21 mouse cellular contexts compared by ENCODE assay signal in the genomic region with DNA sequence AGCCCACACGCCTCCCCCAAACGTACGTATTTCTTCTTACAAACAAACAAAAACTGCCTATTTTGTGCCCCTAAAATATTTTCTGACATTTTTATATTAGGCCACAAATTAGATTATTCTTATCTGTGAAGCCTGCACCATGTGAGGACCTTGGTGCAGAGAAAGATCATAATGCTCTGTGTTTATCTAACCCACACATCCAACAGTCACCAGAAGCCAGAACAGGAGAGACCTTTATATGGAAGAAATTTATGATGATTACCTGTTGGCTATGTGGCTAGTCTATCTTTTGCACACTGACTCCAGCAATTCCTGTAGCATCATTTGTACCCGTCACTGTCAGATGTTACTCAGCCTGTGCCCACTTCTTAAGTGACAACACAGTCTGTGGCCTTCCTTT.
A peak's percentile ranks its signal among the peaks of the same experiment; 100 is the strongest.
DNase-seq lines count a peak whose midpoint lies in the region; ATAC-seq and TF ChIP-seq lines count a peak whose summit lies in the region.
"Had no signal": no experiment of that assay in that cellular context is flagged by ENCODE, and none has a peak within 500 bp of the region (broad histone marks: within the 10 kb centered on the region; RNA-seq: fewer than 3 reads in every experiment).

No protein-coding gene starts in this region.

- peak overlapping the region; percentile 4; the same call in 1 of the 2 replicates for H3K27ac ChIP-seq in left cerebral cortex, adult 2 months
- peak overlapping the region; percentile 28; the same call in 1 of the 2 replicates for H3K27ac ChIP-seq in liver, embryonic 14.5 days
- H3K27ac ChIP-seq: embryonic facial prominence, embryonic 13.5 days; forebrain, embryonic 10.5 days; gastrocnemius, adult 2 months; hindbrain, embryonic 15.5 days had no signal

- intact Hi-C loops in left cerebral cortex, adult 2 months (cut with DNase I), result no loop called here

- no peaks in the 10 kb centered on the region for H3K9me3 ChIP-seq in liver, embryonic 14.5 days (ENCODE audit: control insufficient read depth, low read length)
- H3K9me3 ChIP-seq: embryonic facial prominence, embryonic 13.5 days; forebrain, embryonic 10.5 days; hindbrain, embryonic 15.5 days had no signal

- DNase-seq in left cerebral cortex, adult 2 months (ENCODE audit: extremely low spot score in 1 of 2, low spot score in 2 of 2), result no peak
- DNase-seq in left cerebral cortex, adult 8-10 months (ENCODE audit: low spot score in 2 of 2), result no peak
- DNase-seq in liver, embryonic 14.5 days (ENCODE audit: low read depth in 3 of 3, low spot score in 3 of 3), result peak in 2 of 3 experiments; percentile 18 to 25
- DNase-seq in cerebellum, adult 11 months, result no peak
- no peak for DNase-seq in MN1 (ENCODE audit: low spot score)
- no peak for DNase-seq in neural tube, embryonic 10.5 days (ENCODE audit: extremely low spot score, low spot score)
- DNase-seq: adrenal gland, adult 2 months; adrenal gland, postnatal 25 days; cerebellum, adult 2 months; cerebellum, postnatal 10 days; gastrocnemius, adult 2 months; gastrocnemius, postnatal 36 days; heart, adult 18-20 months; heart, postnatal 36 days had no signal

- TF ChIP-seq CTCF in left cerebral cortex, adult 2 months (IDR thresholded peaks at IDR 0.05), result no peak
- no peak for TF ChIP-seq CTCF in liver, embryonic 14.5 days (IDR thresholded peaks at IDR 0.05; ENCODE audit: low read depth)

- ATAC-seq in erythroblast, adult 5-6 weeks (replicated peaks; ENCODE audit: low FRiP score, poor library complexity, severe bottlenecking), result peak; percentile 52
- peak; percentile 70 for ATAC-seq in liver, embryonic 14.5 days (ENCODE audit: insufficient read depth)
- ATAC-seq in megakaryocyte progenitor cell, adult 5-6 weeks (replicated peaks; ENCODE audit: poor library complexity), result peak; percentile 61
- ATAC-seq: forebrain, embryonic 14.5 days had no signal

- no peak overlapping the region for H3K9ac ChIP-seq in liver, embryonic 14.5 days (replicated peaks)
- H3K9ac ChIP-seq: embryonic facial prominence, embryonic 13.5 days; hindbrain, embryonic 15.5 days had no signal

- TF ChIP-seq EP300 in liver, embryonic 14.5 days (IDR thresholded peaks at IDR 0.05; ENCODE audit: low read depth), result peak; percentile 82

- H3K4me1 ChIP-seq in liver, embryonic 14.5 days (replicated peaks; ENCODE audit: control insufficient read depth in 2 of 2, insufficient read depth in 2 of 2, low read length in 1 of 2), result peaks cover 17 to 18% of the 10 kb centered on the region in 2 experiments; a peak in 3 of 4 replicates
- H3K4me1 ChIP-seq: embryonic facial prominence, embryonic 13.5 days; forebrain, embryonic 10.5 days; hindbrain, embryonic 15.5 days had no signal

- H3K36me3 ChIP-seq in liver, embryonic 14.5 days (replicated peaks; ENCODE audit: control insufficient read depth, insufficient read depth, low read depth), result no peaks in the 10 kb centered on the region
- H3K36me3 ChIP-seq: forebrain, embryonic 10.5 days had no signal

- H3K4me2 ChIP-seq in liver, embryonic 14.5 days (ENCODE audit: low read depth), result peak overlapping the region; percentile 23; the same call in 1 of the 2 replicates
- H3K4me2 ChIP-seq: embryonic facial prominence, embryonic 13.5 days; heart, embryonic 11.5 days; hindbrain, embryonic 15.5 days had no signal

- no peaks in the 10 kb centered on the region for H3K27me3 ChIP-seq in liver, embryonic 14.5 days (ENCODE audit: control insufficient read depth, insufficient read depth, low read length)
- H3K27me3 ChIP-seq: embryonic facial prominence, embryonic 13.5 days; hindbrain, embryonic 15.5 days had no signal

- 42% methylated on average over 4 of the region's 4 CpGs for WGBS in liver, embryonic 14.5 days (ENCODE audit: insufficient replicate concordance)

- H3K4me3 ChIP-seq in left cerebral cortex, adult 2 months, result no peak overlapping the region
- H3K4me3 ChIP-seq in liver, embryonic 14.5 days (ENCODE audit: insufficient read depth in 1 of 2, low read depth in 2 of 2, low read length in 2 of 2), result no peak overlapping the region
- H3K4me3 ChIP-seq: embryonic facial prominence, embryonic 13.5 days; forebrain, embryonic 10.5 days; gastrocnemius, adult 2 months; hindbrain, embryonic 15.5 days had no signal

Comparison
In these comparisons a context has a peak if more than half of its experiments do, and no peak if none do; other contexts are left out.
1. DNase-seq: peak in liver, embryonic 14.5 days (2 of 3); none in left cerebral cortex, adult 2 months (0 of 2), left cerebral cortex, adult 8-10 months (0 of 2), cerebellum, adult 11 months (single experiment), MN1 (single experiment) and neural tube, embryonic 10.5 days (single experiment).
2. Peak in every context shown above with its lines, with median percentiles within 50 percentile points of each other: ATAC-seq.